Mouse (Mus musculus) thymus, postnatal 10 days (tissue): ENCODE measurements around the gene Efnb3.

Experiments used
- DNase-seq, 2 experiments: peaks; one replicate each; pipeline ENCODE4 v3.0.0; 2021; ENCODE audit warnings: low spot score in 2 of 2

The Efnb3 gene

DNA sequence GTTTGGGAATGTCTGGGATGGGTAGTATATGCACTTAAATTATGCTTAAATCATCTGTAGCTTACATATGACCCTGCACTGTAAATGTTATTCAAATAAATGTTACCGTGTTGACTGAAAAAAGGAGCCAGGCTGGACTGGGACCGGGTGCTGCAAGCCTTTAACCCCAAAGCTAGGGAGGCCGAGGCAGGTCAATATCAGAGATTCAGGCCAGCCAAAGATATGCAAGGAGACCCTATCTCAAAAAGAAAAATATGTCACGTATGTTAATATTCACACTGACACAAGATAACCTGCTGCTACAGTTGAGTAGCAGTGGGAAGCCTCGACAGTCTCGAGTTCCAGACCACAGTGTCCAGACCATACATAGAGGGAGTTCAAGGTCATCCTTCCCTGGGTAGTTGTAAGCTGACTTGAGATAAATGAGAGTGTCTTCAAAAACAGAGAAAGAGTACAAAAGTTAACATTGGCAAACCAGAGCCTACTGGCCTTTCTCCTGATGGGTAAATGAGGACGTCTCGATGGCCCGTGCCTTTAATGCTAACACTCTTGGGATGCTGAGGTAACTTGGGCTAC is 22.3 kb upstream of the Efnb3 start:
- no peak for DNase-seq

DNA sequence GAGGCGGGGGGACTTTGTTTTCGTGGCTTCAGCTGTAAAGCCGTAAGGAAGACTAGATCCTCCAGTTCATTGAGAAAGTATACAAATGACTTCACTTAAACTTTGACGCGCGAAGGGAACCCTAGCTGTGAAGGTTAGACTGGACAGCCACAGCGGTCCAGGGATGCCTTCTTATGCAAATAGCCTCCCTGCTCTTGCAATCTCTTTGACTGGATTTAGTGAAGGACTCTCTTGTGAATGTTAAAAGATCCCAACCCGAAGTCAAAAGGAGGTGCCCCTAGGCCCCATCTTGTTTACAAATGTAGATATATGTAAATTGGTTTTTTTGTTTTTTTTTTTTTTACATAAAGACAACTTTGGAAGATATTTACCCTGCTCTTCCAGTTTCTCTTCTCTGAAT is 21.8 kb upstream of the Efnb3 start:
- no peak for DNase-seq

- peak; percentile 86 for DNase-seq
These were observed 21.2 kb upstream of the Efnb3 start for GRCm38 (mm10) chr11:69581147-69581688.

DNA sequence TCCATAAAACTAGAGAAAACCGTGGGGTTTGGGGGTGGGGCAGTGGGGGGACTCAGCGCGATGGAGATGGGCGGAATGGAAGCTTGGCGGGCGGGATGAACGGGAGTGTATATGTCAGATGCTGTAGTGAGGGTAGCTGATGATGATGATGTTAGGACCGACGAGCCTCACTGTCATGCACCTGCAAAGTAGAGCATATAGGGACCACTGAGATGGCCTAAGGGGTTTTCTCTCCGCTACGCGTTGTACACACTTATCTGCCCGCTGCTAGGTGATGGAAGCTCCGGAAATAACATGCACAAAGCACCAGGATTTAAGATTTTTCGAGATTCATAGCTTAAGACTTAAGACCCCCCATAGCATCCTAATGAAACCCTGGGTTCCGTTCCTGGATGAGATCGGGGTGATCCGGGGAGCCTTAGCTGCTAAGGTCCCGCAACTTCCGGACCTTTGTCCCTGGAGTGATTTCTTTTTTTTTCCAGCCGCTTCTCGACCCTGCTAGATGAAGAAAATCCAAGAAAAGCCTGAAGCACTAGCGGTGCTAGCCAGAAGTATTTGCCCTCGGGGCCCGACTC is 20.7 kb upstream of the Efnb3 start:
- DNase-seq, result no peak

- DNase-seq, result peak; percentile 85 to 90
These were observed 20.1 kb upstream of the Efnb3 start, which contains the start of the genes Wrap53 and Trp53 for GRCm38 (mm10) chr11:69580091-69580514. Gene Wrap53 (minus strand): TSS chr11:69580255. Gene Trp53 (plus strand): TSS chr11:69580359.

DNA sequence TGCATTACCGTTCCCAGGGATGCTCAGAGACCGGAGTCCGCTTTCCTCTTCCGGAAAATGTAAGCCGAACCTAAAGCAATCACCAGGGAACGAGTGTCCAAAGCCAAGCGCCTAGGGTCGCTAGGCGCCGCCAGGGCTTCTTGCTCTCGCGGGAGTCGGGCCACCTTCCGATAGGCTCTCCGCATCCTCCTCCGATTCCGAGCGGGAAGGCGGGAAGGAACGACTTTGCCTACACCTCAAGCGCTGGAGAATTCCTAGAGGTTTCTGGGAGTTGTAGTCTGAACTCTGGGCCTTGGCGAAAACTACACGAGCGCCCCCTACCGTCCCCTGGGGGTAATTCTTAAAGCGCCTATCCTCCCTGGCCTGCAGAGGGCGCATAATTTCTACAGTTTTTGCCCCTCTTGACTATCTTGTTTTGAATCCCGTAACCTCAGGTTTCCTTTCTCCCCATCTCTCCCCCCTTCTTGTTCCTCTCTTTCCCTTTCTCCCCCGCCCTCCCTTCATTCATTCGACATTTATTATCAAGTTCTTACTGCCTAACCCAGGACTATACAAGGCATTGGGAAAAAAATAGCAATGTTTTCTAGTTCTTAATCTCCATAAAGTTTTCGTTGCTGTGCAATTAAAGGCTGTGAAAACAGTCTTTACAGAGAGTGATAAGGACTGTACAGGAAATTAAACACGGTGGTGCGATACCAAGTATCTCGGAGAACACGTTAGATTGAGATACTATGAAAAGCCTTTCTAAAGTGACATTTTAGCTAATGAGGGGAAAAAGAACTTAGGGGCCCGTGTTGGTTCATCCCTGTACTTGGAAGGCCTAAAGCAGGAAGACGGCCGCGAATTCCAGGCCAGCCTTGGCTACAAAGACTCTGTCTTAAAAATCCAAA is 19.4 kb upstream of the Efnb3 start:
- DNase-seq, result peak; percentile 89 to 96

- DNase-seq, result no peak
These were observed 18.3 kb upstream of the Efnb3 start for GRCm38 (mm10) chr11:69578301-69578700.

- DNase-seq, result no peak
These were observed 16.3 kb upstream of the Efnb3 start for GRCm38 (mm10) chr11:69576307-69576706.

DNA sequence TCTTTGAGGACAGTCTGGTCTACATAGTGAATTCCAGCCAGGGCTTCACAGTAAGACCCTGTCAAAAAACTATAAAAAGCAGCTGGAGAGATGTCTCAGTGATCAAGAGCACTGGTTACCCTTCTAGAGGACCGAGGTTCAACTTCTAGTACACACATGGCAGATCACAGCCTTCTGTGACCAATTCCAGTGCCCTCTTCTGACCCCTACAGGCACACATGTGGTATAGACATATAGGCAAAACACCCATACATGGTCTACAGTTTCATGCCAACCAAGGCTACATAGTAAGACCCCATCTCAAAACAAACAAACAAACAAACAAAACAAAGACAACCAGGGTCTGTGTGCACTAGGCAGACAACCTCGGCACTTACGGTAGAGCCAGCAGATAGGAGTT is 15.2 kb upstream of the Efnb3 start:
- peak in 1 of 2 experiments; percentile 49 for DNase-seq

- no peak for DNase-seq
These were observed 5.1 kb upstream of the Efnb3 start for GRCm38 (mm10) chr11:69565131-69565530.

DNA sequence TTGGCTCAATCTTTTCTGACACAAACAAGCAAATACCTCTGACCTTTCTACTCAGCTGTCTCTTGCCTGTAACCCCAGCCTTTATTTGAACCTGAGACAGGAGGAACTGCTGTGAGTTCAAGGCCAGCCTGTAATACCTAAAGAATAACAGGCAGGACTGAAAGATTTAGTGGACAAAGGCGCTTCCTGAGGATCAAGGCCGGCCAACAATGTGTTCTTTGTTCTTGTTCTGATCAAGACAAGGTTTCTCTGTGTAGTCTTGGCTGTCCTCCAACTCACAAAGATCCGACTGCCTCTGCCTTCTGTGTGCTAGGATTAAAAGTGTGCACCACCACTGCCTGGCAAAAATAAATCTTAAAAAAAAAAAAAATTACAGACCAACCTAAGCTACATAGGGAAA is 4.4 kb upstream of the Efnb3 start:
- DNase-seq, result no peak

GRCm38 (mm10) chr11:69563373-69563772 is 3.4 kb upstream of the Efnb3 start:
- DNase-seq, result no peak

GRCm38 (mm10) chr11:69560896-69561854 is 1.2 kb upstream of the Efnb3 start:
- no peak for DNase-seq

DNA sequence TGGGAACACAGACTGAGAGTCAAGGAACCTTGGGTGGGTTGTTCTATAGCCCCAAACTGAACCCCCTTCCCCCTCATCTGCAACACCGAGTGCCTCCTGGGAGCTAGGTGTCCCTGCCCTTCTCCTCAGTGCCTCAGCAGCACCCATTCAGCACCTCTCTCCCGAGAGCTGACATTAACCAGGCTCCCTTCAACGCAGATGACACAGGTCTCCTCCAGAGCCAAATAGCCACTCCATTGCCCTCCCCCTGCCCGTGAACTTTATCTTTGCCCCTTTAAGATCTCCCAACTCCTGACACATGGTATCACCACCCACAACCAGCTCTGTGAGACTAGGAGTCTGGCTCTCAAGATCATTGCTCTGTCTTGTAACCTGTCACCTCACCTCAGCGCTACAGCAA is 822 bp downstream of the Efnb3 start:
- DNase-seq, result no peak

- no peak for DNase-seq
These were observed 1.2 kb downstream of the Efnb3 start for GRCm38 (mm10) chr11:69558756-69559155.

DNA sequence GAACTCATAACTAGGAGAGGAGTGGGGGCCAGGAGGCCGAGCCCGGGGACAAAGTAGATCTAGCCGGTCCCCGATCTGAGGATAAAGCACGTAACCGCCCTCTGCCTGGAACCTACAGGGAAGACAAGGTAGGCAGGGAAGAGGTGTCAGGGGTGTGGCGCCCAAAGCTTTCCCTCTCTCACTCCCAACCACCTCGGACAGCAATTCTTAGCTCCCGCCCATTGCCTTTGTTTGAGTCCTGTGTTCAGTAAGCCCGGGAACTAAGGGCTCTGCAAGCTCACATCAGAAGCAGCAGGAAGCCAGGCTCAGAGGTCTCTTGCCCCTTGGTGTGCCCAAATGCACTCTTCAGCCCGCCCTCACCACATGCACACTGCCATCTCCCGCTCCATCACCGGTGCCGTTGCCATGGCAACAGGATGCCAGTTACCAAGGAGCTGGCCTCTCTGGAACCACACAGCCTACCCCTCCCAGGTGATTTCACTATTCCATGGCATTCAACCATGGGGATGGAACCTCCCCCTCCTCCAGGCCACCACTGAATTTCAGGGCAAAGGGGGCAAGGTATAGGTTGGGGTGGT is 2.5 kb downstream of the Efnb3 start:
- no peak for DNase-seq

- no peak for DNase-seq
These were observed 5.4 kb downstream of the Efnb3 start for GRCm38 (mm10) chr11:69554539-69555140.

GRCm38 (mm10) chr11:69553341-69553721 is 6.7 kb downstream of the Efnb3 start:
- no peak for DNase-seq

GRCm38 (mm10) chr11:69552622-69553340 is 7.2 kb downstream of the Efnb3 start:
- DNase-seq, result peak; percentile 46 to 48

GRCm38 (mm10) chr11:69551310-69551709 is 8.7 kb downstream of the Efnb3 start:
- DNase-seq, result no peak
